Mouse (Mus musculus) layer of hippocampus, adult 8-10 months (tissue): ENCODE results near the gene Stxbp4. TPM values are rescaled to one million over a fixed set of nuclear protein-coding genes. Genes with fewer than 3 reads are reported as not detected.

Experiments used
- DNase-seq, 2 experiments: peaks; one replicate each; pipeline ENCODE4 v3.0.0; 2022; ENCODE audit warnings: low spot score in 2 of 2
- total RNA-seq, 4 experiments: library from RNA; stranded (reverse); gene quantifications; 2 replicates each; pipeline ENCODE4 v1.2.4; 2022

Stxbp4 gene
- total RNA-seq, 4 experiments from 2014 or later = 12.6 to 20.2 (median 15.5) TPM

DNA sequence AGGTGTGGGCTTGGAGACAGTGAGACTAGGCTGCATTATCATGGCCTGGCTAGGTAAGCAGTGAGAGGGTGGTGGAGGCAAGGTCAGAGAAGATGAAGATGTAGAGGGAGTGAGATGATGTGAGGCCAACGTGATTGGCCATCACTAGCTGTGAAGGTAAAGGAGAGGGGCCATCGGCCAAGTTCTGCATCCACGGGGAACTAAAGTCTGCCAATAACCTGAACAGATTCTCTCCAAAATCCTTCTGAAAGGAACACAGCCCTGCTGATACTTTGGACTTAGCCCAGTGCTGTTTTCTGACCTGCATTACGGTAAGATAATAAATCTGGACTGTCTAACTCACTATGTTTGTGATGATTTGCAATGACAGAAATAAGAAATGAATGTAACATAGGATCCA is 167.6 kb downstream of the Stxbp4 start:
- DNase-seq = no peak

DNA sequence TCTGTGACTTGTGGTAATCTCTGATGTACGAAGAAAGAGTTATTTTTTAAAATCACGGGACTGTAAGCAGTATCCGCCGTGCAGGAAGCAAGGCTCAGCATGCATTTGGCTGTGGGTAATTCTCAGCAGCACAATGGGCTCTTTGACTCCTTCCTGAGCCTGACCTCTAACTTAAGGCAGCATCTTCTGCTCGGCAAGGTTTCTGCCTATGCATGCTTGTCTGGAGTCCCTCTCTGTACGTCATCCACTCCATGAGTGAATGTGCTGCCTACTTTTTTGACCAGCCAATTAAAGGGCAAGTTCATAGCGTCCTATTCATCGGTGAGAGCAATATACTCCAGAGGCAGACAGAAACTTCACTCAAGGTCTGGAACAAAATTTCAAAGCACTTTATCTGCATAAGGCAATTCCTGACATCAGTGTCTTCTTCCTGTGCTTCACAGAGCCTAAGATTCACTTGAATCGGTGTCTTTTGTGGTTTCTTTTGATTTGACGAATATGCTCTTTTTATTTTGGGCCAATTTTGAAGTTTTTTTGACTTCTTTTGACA is 173.8 kb downstream of the Stxbp4 start:
- no peak for DNase-seq

DNA sequence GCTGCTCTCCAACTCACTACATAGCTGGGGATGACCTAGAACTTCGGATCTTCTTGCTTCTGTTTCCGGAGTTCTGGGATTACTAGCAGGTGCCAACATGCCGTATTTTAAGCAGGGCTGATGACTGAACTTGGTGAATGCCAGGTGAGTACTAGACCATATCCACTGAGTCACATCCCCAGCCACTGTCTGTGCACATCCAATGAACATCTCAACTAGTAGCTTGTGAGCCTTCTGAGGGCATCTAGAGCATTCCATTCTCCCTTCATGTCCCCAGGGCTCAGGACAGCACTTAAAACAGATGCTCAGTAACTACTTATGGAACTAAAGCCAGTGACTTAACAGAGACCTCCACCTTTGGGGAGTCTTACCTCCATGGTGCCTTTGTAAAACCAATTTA is 177.4 kb downstream of the Stxbp4 start:
- DNase-seq = no peak

GRCm38 (mm10) chr11:90452134-90452533 is 185.8 kb downstream of the Stxbp4 start:
- no peak for DNase-seq

GRCm38 (mm10) chr11:90451506-90451905 is 186.4 kb downstream of the Stxbp4 start:
- no peak for DNase-seq

- no peak for DNase-seq
These were observed 195.4 kb downstream of the Stxbp4 start for GRCm38 (mm10) chr11:90442462-90442861.

DNA sequence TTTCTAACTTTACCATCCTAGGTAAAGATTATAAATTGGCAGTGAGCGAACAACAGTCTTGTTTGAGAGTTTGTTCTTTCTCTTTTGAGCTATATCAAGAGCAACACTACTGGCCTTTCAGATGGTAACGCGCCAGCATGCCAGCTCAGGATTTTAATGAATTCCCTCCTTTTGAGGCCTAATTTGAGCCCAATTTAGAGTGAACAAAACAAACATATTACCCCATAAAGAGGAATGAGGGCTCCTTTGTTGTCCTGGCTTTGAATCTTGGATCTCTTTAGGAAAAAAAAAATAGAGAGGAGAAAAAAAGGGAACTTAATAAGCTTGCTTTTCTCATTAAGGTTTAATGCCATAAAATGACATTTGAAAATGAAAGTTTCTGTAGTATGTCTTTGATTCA is 197.0 kb downstream of the Stxbp4 start:
- no peak for DNase-seq

GRCm38 (mm10) chr11:90438768-90439167 is 199.1 kb downstream of the Stxbp4 start:
- DNase-seq = no peak

Other genes with a start within 250 kb of the Stxbp4 start
- gene Hlf, start 247.2 kb downstream of the Stxbp4 start, total RNA-seq = 100 to 1,000 TPM in 2 of 4 experiments, 10 to 100 TPM in 2; 87.7 to 108 (median 98.0) TPM
- 10 to 100 TPM; 22.7 to 29.0 (median 26.8) TPM for gene Cox11, start 89 bp upstream of the Stxbp4 start, total RNA-seq
- 10 to 100 TPM; 21.5 to 26.9 (median 22.9) TPM for gene Tom1l1, start 50.3 kb upstream of the Stxbp4 start, total RNA-seq